Mouse (Mus musculus) kidney, embryonic 15.5 days (tissue): Measurements from ENCODE around the gene Prr15. TPM values are rescaled to one million over a fixed set of nuclear protein-coding genes. Genes with fewer than 3 reads are reported as not detected.

Experiments
- ATAC-seq: fragments of 200-750 bp; cut with Nextera tagmentation; replicated peaks from 2 replicates; pipeline ENCODE4 v1.8.0; 2017; ENCODE audit warnings: moderate TSS enrichment; ENCODE audit not compliant: low FRiP score
- H3K27ac ChIP-seq: fragments of 300-500 bp; sonication (generic); 2 replicates; pipeline ENCODE4 v1.5.1; 2015; ENCODE audit warnings: mild to moderate bottlenecking, inconsistent platforms
- H3K27me3 ChIP-seq: fragments of 300-500 bp; sonication (generic); 2 replicates; pipeline ENCODE4 v1.6.1; 2015; ENCODE audit warnings: inconsistent platforms
- H3K36me3 ChIP-seq: fragments of 300-500 bp; sonication (generic); 2 replicates; pipeline ENCODE4 v1.6.1; 2015; ENCODE audit warnings: inconsistent platforms
- H3K4me1 ChIP-seq: fragments of 300-500 bp; sonication (generic); 2 replicates; pipeline ENCODE4 v1.6.1; 2015; ENCODE audit warnings: inconsistent platforms
- H3K4me2 ChIP-seq: fragments of 300-500 bp; sonication (generic); 2 replicates; pipeline ENCODE4 v1.6.1; 2015; ENCODE audit warnings: moderate library complexity, mild to moderate bottlenecking, inconsistent platforms
- H3K4me3 ChIP-seq: fragments of 300-500 bp; sonication (generic); replicated peaks from 2 replicates; pipeline ENCODE4 v1.5.1; 2015; ENCODE audit warnings: mild to moderate bottlenecking, inconsistent platforms
- H3K9ac ChIP-seq: fragments of 300-500 bp; sonication (generic); 2 replicates; pipeline ENCODE4 v1.6.1; 2015; ENCODE audit warnings: mild to moderate bottlenecking, inconsistent platforms
- H3K9me3 ChIP-seq: fragments of 300-500 bp; sonication (generic); replicated peaks from 2 replicates; pipeline ENCODE4 v1.6.1; 2016; ENCODE audit warnings: inconsistent platforms
- WGBS: fragments of 180-500 bp; shearing (Covaris S2); methylation state at CpG from one replicate; pipeline ENCODE4 v1.1.7; 2015; ENCODE audit warnings: mixed read lengths; 5-methylcytosine and 5-hydroxymethylcytosine counted together
- polyA plus RNA-seq: library from polyadenylated mRNA; unstranded; fragments of >200 nt; fragmentation: Nextera tagmentation; extraction: Ambion mirVana; gene quantifications from 2 replicates; pipeline ENCODE4 v1.2.1, GENCODE M21; 2015

Gene Prr15
- polyA plus RNA-seq, 1 experiment from 2014 or later: 7.3 TPM

GRCm38 (mm10) chr6:54366607-54367006, 41.0 kb downstream of the Prr15 start:
- no peak overlapping the region for H3K9ac ChIP-seq
- no peaks in the 10 kb centered on the region for H3K9me3 ChIP-seq
- no peaks in the 10 kb centered on the region for H3K36me3 ChIP-seq
- H3K4me2 ChIP-seq: no peak overlapping the region
- H3K4me3 ChIP-seq: no peak overlapping the region
- H3K4me1 ChIP-seq: peaks cover 37% of the 10 kb centered on the region
- ATAC-seq: no peak
- WGBS: 78% methylated on average over 5 of the region's 5 CpGs
- H3K27ac ChIP-seq: no peak overlapping the region
- H3K27me3 ChIP-seq: 0 out of 2 replicates have a peak, but pooled peaks cover 2% of the 10 kb centered on the region

GRCm38 (mm10) chr6:54368071-54368470, 42.4 kb downstream of the Prr15 start:
- 0 out of 2 replicates have a peak, but pooled peaks cover 2% of the 10 kb centered on the region for H3K27me3 ChIP-seq
- H3K4me3 ChIP-seq: no peak overlapping the region
- no peaks in the 10 kb centered on the region for H3K9me3 ChIP-seq
- H3K4me1 ChIP-seq: peaks cover 30% of the 10 kb centered on the region
- no peaks in the 10 kb centered on the region for H3K36me3 ChIP-seq
- H3K4me2 ChIP-seq: no peak overlapping the region
- WGBS: 11% methylated on average over 6 of the region's 6 CpGs
- no peak; the same call in 1 of the 2 replicates for ATAC-seq
- H3K9ac ChIP-seq: no peak overlapping the region
- no peak overlapping the region for H3K27ac ChIP-seq

- Histone ChIP-seq H3K27ac (peak overlapping the region; percentile 71), H3K9ac (no peak overlapping the region), H3K27me3 (0 out of 2 replicates have a peak, but pooled peaks cover 2% of the 10 kb centered on the region), H3K4me3 (no peak overlapping the region), H3K4me2 (no peak overlapping the region), H3K36me3 (no peaks in the 10 kb centered on the region), H3K9me3 (no peaks in the 10 kb centered on the region), H3K4me1 (peaks cover 26% of the 10 kb centered on the region)
- peak; percentile 96 for ATAC-seq
- 31% methylated on average over 6 of the region's 6 CpGs for WGBS
Observed at GRCm38 (mm10) chr6:54369913-54370542, 44.4 kb downstream of the Prr15 start.

- no peak for ATAC-seq
- 75% methylated on average over 3 of the region's 3 CpGs for WGBS
- H3K9me3 ChIP-seq: no peaks in the 10 kb centered on the region
Observed at GRCm38 (mm10) chr6:54371874-54372273, 46.2 kb downstream of the Prr15 start.

GRCm38 (mm10) chr6:54379356-54379755, 53.7 kb downstream of the Prr15 start:
- WGBS: 71% methylated on average over 2 of the region's 2 CpGs
- Histone ChIP-seq H3K36me3 (no peaks in the 10 kb centered on the region), H3K27ac (no peak overlapping the region), H3K4me1 (0 out of 2 replicates have a peak, but pooled peaks cover 3% of the 10 kb centered on the region), H3K9me3 (no peaks in the 10 kb centered on the region), H3K9ac (no peak overlapping the region), H3K27me3 (no peaks in the 10 kb centered on the region), H3K4me2 (no peak overlapping the region), H3K4me3 (no peak overlapping the region)
- ATAC-seq: no peak

More at GRCm38 (mm10) chr6:54371874-54372273, 46.2 kb downstream of the Prr15 start:
- H3K9ac ChIP-seq: no peak overlapping the region
- H3K4me1 ChIP-seq: peaks cover 26% of the 10 kb centered on the region
- no peaks in the 10 kb centered on the region for H3K36me3 ChIP-seq
- H3K4me2 ChIP-seq: no peak overlapping the region
- H3K27ac ChIP-seq: no peak overlapping the region
- 0 out of 2 replicates have a peak, but pooled peaks cover 2% of the 10 kb centered on the region for H3K27me3 ChIP-seq
- H3K4me3 ChIP-seq: no peak overlapping the region

Other genes starting within 250 kb of the Prr15 start
- 2.2 and 2.5 TPM in 2 replicates for gene Wipf3, start 103.8 kb downstream of the Prr15 start, polyA plus RNA-seq
- 6.2 and 8.6 TPM in 2 replicates for gene Scrn1, start 240.7 kb downstream of the Prr15 start, polyA plus RNA-seq